Mouse (Mus musculus) ES-Bruce4 (cell line): ENCODE data around the gene Arid1b.
A peak's percentile ranks its signal among the peaks of the same experiment; 100 is the strongest.

Source experiments
- CTCF ChIP-seq: IDR thresholded peaks from one replicate; pipeline ENCODE4 v1.8.1; 2011; ENCODE audit warnings: low read depth, low read length
- EP300 ChIP-seq: IDR thresholded peaks from 2 replicates; pipeline ENCODE4 v1.6.1; 2011; ENCODE audit warnings: low read depth, low read length; ENCODE audit not compliant: insufficient read depth
- POLR2A ChIP-seq: IDR thresholded peaks from one replicate; pipeline ENCODE4 v1.8.1; 2011; ENCODE audit warnings: low read length; ENCODE audit not compliant: insufficient read depth

DNA sequence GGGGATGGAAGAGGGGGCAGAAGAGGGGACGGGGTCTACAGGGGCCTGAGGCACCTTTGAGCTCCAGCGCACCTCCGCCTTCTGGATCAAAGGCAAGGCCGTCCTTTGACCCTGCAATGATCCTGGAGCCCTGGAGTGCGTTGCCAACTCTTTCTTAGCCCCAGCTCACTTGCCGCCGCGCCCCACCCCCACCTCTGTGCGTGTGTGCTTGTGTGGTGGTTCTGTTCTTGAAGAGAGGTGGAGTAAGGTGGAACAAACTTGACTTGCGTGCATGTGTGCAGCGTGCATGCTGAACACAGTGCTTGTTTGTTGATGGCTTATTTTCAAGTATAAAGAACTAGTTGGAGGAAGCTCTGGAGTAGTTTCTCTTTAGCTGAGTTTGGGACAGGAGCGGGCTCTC lies 95.4 kb downstream of the Arid1b start:
- TF ChIP-seq CTCF (no peak), POLR2A (no peak), EP300 (peak; percentile 85)
